Mouse (Mus musculus): ENCODE measurements around the gene Tyrobp. TPM values are rescaled to one million over a fixed set of nuclear protein-coding genes. Genes with fewer than 3 reads are reported as not detected.

Gene Tyrobp
- total RNA-seq, 1 experiment from 2014 or later: 1,375 TPM

- ATAC-seq (ENCODE audit: extremely low read depth, insufficient number of reproducible peaks, low FRiP score, poor library complexity, severe bottlenecking): peak; percentile 64
Observed at GRCm38 (mm10) chr7:30421890-30422435, 8.4 kb downstream of the Tyrobp start.

GRCm38 (mm10) chr7:30422560-30422959, 9.0 kb downstream of the Tyrobp start:
- ATAC-seq (ENCODE audit: extremely low read depth, insufficient number of reproducible peaks, low FRiP score, poor library complexity, severe bottlenecking): no peak

- no peak for ATAC-seq (ENCODE audit: extremely low read depth, insufficient number of reproducible peaks, low FRiP score, poor library complexity, severe bottlenecking)
Observed at GRCm38 (mm10) chr7:30423071-30423641, 9.6 kb downstream of the Tyrobp start.

- no peak for ATAC-seq (ENCODE audit: extremely low read depth, insufficient number of reproducible peaks, low FRiP score, poor library complexity, severe bottlenecking)
Observed at GRCm38 (mm10) chr7:30429327-30429726, 15.8 kb downstream of the Tyrobp start.

- no peak for ATAC-seq (ENCODE audit: extremely low read depth, insufficient number of reproducible peaks, low FRiP score, poor library complexity, severe bottlenecking)
Observed at GRCm38 (mm10) chr7:30430191-30430590, 16.6 kb downstream of the Tyrobp start.

GRCm38 (mm10) chr7:30431793-30432192, 18.2 kb downstream of the Tyrobp start:
- peak; percentile 86 for ATAC-seq (ENCODE audit: extremely low read depth, insufficient number of reproducible peaks, low FRiP score, poor library complexity, severe bottlenecking)

- no peak for ATAC-seq (ENCODE audit: extremely low read depth, insufficient number of reproducible peaks, low FRiP score, poor library complexity, severe bottlenecking)
Observed at GRCm38 (mm10) chr7:30434238-30434637, 20.7 kb downstream of the Tyrobp start.

GRCm38 (mm10) chr7:30434701-30435100, 21.1 kb downstream of the Tyrobp start:
- no peak for ATAC-seq (ENCODE audit: extremely low read depth, insufficient number of reproducible peaks, low FRiP score, poor library complexity, severe bottlenecking)

- no peak for ATAC-seq (ENCODE audit: extremely low read depth, insufficient number of reproducible peaks, low FRiP score, poor library complexity, severe bottlenecking)
Observed at GRCm38 (mm10) chr7:30435156-30435555, 21.6 kb downstream of the Tyrobp start.

GRCm38 (mm10) chr7:30436879-30437278, 23.3 kb downstream of the Tyrobp start:
- ATAC-seq (ENCODE audit: extremely low read depth, insufficient number of reproducible peaks, low FRiP score, poor library complexity, severe bottlenecking): no peak

- no peak for ATAC-seq (ENCODE audit: extremely low read depth, insufficient number of reproducible peaks, low FRiP score, poor library complexity, severe bottlenecking)
Observed at GRCm38 (mm10) chr7:30439734-30440133, 26.2 kb downstream of the Tyrobp start.

- ATAC-seq (ENCODE audit: extremely low read depth, insufficient number of reproducible peaks, low FRiP score, poor library complexity, severe bottlenecking): peak; percentile 43; the same call in 1 of the 2 replicates
Observed at GRCm38 (mm10) chr7:30440697-30441096, 27.1 kb downstream of the Tyrobp start.

- ATAC-seq (ENCODE audit: extremely low read depth, insufficient number of reproducible peaks, low FRiP score, poor library complexity, severe bottlenecking): no peak
Observed at GRCm38 (mm10) chr7:30443696-30444095, 30.1 kb downstream of the Tyrobp start.

GRCm38 (mm10) chr7:30444154-30444970, 30.8 kb downstream of the Tyrobp start:
- ATAC-seq (ENCODE audit: extremely low read depth, insufficient number of reproducible peaks, low FRiP score, poor library complexity, severe bottlenecking): no peak

- ATAC-seq (ENCODE audit: extremely low read depth, insufficient number of reproducible peaks, low FRiP score, poor library complexity, severe bottlenecking): no peak
Observed at GRCm38 (mm10) chr7:30444971-30445751, 31.6 kb downstream of the Tyrobp start, which contains the start of gene Aplp1. Gene Aplp1 (minus strand): TSS chr7:30445535.

GRCm38 (mm10) chr7:30450241-30450640, 36.7 kb downstream of the Tyrobp start:
- no peak for ATAC-seq (ENCODE audit: extremely low read depth, insufficient number of reproducible peaks, low FRiP score, poor library complexity, severe bottlenecking)

- ATAC-seq (ENCODE audit: extremely low read depth, insufficient number of reproducible peaks, low FRiP score, poor library complexity, severe bottlenecking): no peak
Observed at GRCm38 (mm10) chr7:30453327-30453726, 39.8 kb downstream of the Tyrobp start.

GRCm38 (mm10) chr7:30453766-30454165, 40.2 kb downstream of the Tyrobp start:
- no peak for ATAC-seq (ENCODE audit: extremely low read depth, insufficient number of reproducible peaks, low FRiP score, poor library complexity, severe bottlenecking)

GRCm38 (mm10) chr7:30454259-30454658, 40.7 kb downstream of the Tyrobp start:
- no peak for ATAC-seq (ENCODE audit: extremely low read depth, insufficient number of reproducible peaks, low FRiP score, poor library complexity, severe bottlenecking)

Measured in neutrophil, adult 5-6 weeks (primary cell).